Mouse (Mus musculus) lung, postnatal 14 days (tissue): ENCODE measurements around the gene Gzmf.
A peak's percentile ranks its signal among the peaks of the same experiment; 100 is the strongest.
"Not testable (repeated sequence)": the region's sequence is repeated elsewhere in the genome, so short reads cannot be mapped to it uniquely, and the experiment has no call there.

Experiments used
- DNase-seq: peaks from one replicate; pipeline ENCODE4 v3.0.0; 2021

Gene Gzmf

DNA sequence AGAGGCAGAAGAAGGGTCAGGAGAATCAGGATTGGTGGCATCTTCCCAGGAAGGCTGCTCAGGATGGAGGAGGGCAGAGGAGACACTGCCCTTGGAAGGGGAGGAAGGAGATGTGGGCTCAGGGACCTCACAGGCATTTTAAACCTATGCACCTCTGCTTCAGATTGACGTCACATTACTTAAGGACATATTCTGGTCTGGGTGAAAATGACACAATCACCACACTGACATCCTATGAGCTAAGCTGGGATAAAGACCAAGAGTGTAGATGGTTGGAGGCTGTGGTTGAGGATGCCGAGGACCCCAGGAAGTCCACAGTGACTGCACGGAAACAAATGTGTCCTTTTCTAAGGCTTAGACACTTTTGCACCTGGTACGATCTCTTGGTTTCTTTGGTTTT lies at the start of gene Gzmf:
Gene Gzmf, minus strand, starts transcription at position 101 of the 400 bp plus-strand sequence.
- no peak for DNase-seq

DNA sequence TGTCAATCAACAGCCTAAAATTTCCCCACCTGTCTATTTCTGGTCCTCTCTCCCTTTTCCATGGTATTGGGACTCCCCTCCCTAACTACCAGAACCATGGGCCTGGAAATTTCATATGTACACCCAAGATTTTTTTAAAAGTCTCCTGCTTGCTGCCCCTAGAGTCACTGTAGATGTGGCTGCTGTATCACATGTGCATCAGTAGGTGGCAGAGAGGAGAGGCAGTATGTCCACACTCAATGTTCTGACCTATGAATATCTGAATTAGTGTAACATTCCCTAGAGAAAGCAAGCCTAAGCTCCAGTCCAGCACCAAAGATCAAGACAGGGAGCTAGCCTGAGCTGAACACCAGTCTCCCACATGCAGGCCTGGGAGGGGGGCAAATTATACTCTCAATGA lies 29.2 kb upstream of the Gzmf start:
- no peak for DNase-seq

DNA sequence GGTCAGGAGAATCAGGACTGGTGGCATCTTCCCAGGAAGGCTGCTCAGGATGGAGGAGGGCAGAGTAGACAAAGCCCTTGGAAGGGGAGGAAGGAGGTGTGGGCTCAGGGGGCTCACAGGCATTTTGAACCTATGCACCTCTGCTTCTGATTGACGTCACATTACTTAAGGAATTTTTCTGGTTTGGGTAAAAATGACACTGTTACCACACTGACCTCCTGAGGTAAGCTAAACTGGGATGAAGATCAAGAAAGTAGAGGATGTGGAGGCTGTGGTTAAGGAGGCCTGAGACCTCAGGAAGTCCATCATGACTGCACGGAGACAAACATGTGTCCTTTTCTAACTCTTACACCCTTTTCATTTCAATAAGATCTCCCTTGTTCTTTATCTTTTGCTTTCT lies 23.3 kb upstream of the Gzmf start, which contains the start of gene Gzmc:
Gene Gzmc, minus strand, starts transcription at position 101 of the 400 bp plus-strand sequence.
- no peak for DNase-seq

DNA sequence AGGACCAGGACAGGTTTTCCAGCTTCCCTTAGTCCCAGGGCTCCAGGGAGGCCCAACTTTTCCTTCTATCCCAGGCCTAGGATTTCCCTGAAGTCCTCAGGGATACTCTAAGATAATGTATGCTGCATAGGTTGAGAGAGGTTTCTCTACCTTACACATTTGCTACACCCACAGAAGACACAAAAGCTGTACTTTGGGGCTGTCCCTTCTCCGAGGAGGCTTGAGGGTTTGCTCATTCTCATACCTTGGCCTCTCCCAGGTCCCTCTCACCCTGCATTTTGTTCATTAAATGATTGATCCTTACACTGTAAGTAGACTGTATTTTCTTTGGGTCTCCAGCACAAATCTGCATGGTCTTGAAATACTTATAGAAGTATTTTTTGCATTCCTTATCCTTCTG lies 5.6 kb downstream of the Gzmf start:
- no peak for DNase-seq

DNA sequence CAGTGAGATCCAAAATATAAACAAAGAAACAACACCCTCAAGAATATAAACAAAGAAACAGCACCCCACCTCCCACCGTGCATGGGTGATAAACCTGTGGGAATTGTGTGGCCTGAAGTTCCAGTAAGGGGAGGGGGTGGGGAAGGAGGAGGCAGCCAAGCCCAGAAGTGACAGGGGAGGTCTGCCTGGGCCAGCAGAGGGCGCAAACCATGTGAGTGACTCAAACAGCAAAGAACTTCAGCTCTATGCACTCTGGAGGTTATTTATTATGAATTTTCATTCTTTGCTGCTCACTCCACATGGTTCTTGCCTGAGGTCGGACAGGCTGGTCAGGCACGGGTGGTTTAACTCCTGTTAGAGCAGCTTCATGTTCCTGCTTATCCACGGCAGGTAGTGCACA lies 6.2 kb downstream of the Gzmf start:
- DNase-seq = peak; percentile 33

DNA sequence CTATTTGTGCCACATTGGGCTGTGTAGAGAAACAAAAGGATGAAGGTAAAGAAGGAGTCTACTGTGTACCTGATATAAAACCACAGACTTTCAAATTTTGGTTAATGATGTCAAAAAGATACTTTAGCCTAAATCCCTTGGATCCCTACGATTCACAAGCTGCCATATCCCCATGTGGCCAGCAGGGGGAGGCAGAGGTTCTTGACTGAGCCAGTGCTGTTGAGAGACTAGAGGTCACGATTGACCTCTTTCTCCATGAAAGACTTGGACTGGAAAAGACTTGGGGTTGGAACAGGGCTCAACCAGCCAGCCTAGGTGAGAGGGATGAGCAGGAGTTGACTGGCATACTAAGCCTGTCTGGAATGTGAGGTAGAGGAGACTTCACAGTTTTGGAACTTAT lies 7.2 kb downstream of the Gzmf start:
- DNase-seq = peak; percentile 69

DNA sequence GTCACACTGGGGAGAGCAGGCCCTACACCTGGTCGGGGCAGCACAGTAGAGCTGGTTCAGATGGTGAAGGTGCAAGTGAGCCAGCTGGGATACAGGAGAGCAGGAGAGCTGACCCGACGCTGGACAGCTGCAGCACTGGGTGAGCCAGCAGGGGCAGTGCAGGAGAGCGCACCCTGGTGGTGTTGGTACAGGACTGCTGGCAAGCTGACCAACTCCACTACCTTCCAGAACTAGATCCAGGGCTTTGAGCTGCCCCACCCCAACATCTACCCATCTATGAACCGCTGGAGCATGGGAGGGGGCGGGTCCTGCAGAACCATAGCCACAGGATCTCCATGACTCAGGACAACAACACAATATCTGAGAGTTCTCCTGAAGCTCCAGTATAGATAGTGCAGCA lies 24.3 kb downstream of the Gzmf start:
- DNase-seq = no peak

DNA sequence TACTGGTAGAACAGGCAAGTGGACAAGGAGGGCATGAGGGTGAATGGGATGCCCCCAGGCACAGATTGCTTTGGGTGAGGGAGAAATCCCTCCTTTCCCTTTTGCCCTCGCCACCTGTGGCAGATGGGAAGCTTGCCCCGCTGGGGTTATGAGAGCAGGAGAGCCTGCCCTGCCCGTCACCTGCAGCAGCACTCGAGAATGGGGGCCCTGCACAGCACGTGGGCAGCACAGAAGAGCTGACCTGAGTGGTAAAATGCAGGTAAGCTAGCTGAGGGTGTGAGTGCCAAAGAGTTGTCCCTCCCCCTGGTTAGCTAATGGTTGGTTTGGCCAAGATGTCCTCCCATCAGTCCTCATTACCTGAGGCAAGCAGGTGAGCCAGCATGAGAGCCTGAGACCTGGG lies 24.7 kb downstream of the Gzmf start:
- no peak for DNase-seq

DNA sequence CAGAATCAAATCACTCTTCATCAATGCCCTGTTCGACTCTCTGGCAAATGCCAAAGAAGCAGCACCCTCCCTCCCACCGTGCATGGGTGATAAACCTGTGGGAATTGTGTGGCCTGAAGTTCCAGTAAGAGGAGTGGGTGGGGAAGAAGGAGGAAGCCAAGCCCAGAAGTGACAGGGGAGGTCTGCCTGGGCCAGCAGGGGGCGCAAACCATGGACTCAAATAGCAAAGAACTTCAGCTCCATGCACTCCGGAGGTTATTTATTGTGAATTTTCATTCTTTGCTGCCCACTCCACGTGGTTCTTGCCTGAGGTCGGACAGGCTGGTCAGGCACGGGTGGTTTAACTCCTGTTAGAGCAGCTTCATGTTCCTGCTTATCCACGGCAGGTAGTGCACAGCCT lies 33.6 kb downstream of the Gzmf start:
- peak; percentile 35 for DNase-seq

DNA sequence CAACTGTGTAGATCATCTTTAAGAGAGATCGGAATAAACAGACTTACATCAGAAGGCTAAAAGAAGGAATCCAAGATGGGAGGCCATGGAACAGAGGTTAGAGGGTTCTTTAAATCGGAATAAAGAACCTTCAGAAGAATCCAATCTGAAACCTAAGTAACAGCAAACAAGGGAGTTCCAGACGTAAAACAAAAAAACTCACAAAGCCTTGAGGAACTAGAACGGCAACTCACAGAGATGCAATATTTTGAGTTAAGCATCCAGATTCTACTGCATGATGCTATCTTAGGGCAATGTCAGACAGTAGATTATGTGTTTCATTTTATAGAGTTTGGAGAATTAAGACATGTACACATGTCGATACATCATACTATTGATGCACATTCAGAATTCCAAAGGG lies 36.7 kb downstream of the Gzmf start, which contains the start of gene Gzmn:
Gene Gzmn, minus strand, starts transcription at position 101 of the 400 bp plus-strand sequence.
- no peak for DNase-seq

DNA sequence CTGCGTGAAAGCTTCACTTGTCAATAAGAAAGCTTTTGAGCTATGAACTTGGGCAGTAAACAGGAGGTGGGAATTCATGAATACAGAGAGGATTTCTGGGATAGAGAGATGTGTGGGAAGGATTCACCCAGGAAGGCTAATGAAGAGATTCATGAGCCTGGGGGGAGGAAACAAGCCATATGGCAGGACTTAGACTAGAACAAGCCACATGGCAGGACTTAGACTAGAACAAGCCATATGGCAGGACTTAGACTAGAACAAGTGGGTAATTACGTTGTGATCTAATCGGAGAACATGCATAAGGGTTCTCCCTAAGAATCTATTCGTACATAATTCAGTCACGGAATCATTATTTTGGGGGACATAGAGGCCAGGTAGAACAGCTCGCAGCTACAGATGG lies 37.8 kb downstream of the Gzmf start:
- DNase-seq = no peak

DNA sequence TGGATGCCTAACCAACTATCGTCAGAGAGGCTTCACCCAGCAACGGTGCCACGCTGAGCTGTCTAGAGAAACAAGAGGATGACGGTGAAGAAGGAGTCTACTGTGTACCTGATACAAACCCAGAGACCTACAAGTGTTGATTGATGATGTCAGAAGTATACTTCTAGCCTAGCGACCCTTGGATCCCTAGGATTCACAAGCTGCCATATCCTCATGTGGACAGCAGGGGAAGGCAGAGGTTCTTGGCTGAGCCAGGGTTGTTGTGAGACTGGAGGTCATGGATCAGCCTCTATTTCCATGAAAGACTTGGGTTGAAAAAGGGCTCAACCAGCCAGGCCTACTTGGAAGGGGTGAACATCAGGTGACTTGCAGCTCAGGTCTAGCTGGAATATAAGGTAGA lies 38.5 kb downstream of the Gzmf start:
- DNase-seq = no peak

DNA sequence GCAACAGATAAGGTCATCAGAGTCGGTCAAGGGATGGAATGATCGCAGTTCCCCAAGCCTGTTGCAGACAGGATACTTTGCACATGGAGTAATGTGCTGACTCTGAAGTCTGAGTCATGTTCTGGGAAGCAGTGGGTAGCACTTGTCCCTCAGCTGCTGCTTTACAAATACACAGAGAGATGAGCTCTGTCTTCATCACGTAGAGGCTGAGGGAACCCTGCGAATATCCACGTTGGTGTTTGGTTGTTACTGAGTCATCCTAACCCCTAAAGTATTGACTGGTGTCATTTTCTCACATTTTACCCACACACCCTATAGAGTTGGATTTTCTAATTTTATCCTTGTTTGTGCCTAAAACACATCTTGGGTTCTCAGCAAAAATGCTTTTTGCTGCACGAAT lies 43.2 kb downstream of the Gzmf start:
- DNase-seq = no peak

DNA sequence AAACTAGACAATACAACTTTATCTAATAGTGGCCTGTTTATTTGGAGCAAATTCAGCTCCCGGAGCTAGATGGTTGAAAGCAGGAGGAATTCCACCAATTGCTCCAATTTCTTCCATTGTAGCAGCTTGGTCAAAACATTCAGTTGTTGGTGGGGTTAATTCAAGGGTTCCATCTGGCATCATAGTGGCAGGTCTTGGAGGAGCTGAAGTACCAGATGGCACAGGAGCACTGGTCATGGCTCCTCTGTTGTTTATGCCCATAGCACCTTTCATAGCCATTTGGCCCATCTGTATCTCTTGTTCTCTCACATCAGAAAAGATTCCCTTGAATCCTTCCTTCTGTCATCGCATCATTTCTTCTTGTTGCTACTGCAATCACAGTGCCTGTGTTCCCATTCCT lies 49.1 kb downstream of the Gzmf start:
- DNase-seq = no peak

DNA sequence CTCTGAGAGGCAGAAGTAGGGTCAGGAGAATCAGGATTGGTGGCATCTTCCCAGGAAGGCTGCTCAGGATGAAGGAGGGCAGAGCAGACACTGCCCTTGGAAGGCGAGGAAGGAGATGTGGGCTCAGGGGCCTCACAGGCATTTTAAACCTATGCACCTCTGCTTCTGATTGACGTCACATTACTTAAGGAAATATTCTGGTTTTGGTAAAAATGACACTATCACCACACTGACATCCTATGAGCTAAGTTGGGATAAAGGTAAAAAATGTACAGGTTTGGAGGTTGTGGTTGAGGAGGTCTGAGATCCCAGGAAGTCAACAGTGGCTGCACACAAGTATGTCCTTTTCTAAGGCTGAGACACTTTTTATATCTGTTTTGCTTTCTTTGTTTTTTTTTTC lies 51.7 kb downstream of the Gzmf start, which contains the start of gene Gzmg:
Gene Gzmg, minus strand, starts transcription at position 101 of the 400 bp plus-strand sequence.
- not testable (repeated sequence) for DNase-seq

DNA sequence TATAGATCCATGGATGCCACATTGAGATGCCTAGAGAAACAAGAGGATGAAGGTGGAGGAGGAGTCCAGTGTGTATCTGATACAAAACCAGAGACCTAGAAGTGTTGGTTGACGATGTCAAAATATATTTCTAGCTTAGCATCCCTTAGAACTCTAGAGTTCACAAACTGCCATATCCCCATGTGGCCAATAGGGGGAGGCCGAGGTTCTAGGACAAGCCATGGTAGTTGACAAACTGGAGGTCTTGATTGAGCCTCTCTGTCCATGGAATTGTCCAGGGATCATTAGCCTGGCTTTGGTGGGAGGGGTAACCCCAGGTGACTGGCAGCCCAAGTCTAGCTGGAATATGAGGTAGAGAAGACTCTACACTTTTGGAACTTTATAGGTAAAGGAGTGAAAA lies 55.9 kb downstream of the Gzmf start:
- no peak for DNase-seq
